Mouse (Mus musculus) gastrocnemius, postnatal 36 days (tissue): Measurements from ENCODE around the gene Fer1l5. TPM values are rescaled to one million over a fixed set of nuclear protein-coding genes. Genes with fewer than 3 reads are reported as not detected.

Source experiments
- DNase-seq, 2 experiments: peaks; one replicate each; pipeline ENCODE4 v3.0.0; 2022
- intact Hi-C: fragments of 180-260 bp; cut with DNase I; formaldehyde crosslinking; loops from one replicate; pipeline ENCODE4 v1.15.1; 2025
- microRNA-seq, 2 experiments: library from miRNA; unstranded; fragments of <30 nt; microRNA quantifications; one replicate each; pipeline ENCODE4 v1.2.0; 2021
- total RNA-seq, 2 experiments: library from RNA; stranded (reverse); gene quantifications; 2 replicates each; pipeline ENCODE4 v1.2.3; 2021

Fer1l5 gene
- total RNA-seq, 2 experiments from 2014 or later: not detected

GRCm38 (mm10) chr1:36471181-36472105 is 99.4 kb downstream of the Fer1l5 start, which contains the start of gene Cnnm4:
Gene Cnnm4 (plus strand): TSS chr1:36471620.
- intact Hi-C loops: loop anchor here (2.0 kb wide), 1 partner anchor 101 kb away; no protein-coding TSS in a partner anchor
- peak; percentile 80 to 84 for DNase-seq

Small RNA genes within 50 kb of the gene (microRNA-seq; reads per million reads assigned to microRNA genes)
- gene Mir6898: 0 reads per million in 2 experiments

Other genes starting within 250 kb of the Fer1l5 start
- gene Uggt1, start 127.6 kb upstream of the Fer1l5 start, total RNA-seq: 10 to 100 TPM; 18.2 to 24.1 TPM
- under 1 TPM; 0.31 to 0.72 TPM for gene Neurl3, start 97.6 kb upstream of the Fer1l5 start, total RNA-seq
- gene Arid5a, start 64.6 kb upstream of the Fer1l5 start, total RNA-seq: 10 to 100 TPM; 10.7 to 11.8 TPM
- 10 to 100 TPM; 36.1 to 39.1 TPM for gene Kansl3, start 3.1 kb upstream of the Fer1l5 start, total RNA-seq
- 10 to 100 TPM; 16.5 to 19.0 TPM for gene Lman2l, start 73.0 kb downstream of the Fer1l5 start, total RNA-seq
- gene Cnnm4, start 99.3 kb downstream of the Fer1l5 start, total RNA-seq: 1 to 10 TPM; 7.0 to 7.1 TPM
- 10 to 100 TPM; 10.8 to 12.2 TPM for gene Cnnm3, start 139.6 kb downstream of the Fer1l5 start, total RNA-seq
- 1,000 to 10,000 TPM; 2,677 to 2,859 TPM for gene Ankrd23, start 164.6 kb downstream of the Fer1l5 start, total RNA-seq
- 1,000 to 10,000 TPM; 1,257 to 1,260 TPM for gene Gm42417, start 167.1 kb downstream of the Fer1l5 start, total RNA-seq
- gene Ankrd39, start 175.2 kb downstream of the Fer1l5 start, total RNA-seq: 1 to 10 TPM; 7.8 to 8.5 TPM
- 1 to 10 TPM; 6.3 to 7.4 TPM for gene Sema4c, start 186.1 kb downstream of the Fer1l5 start, total RNA-seq